Mouse (Mus musculus) liver, embryonic 13.5 days (tissue): ENCODE measurements around the gene Taf1c. TPM values are rescaled to one million over a fixed set of nuclear protein-coding genes. Genes with fewer than 3 reads are reported as not detected.

ENCODE experiments used
- ATAC-seq: fragments of 200-750 bp; cut with Nextera tagmentation; 2 replicates; pipeline ENCODE4 v1.8.0; 2017; ENCODE audit warnings: low read depth, mild to moderate bottlenecking, moderate number of reproducible peaks, moderate library complexity
- DNase-seq: peaks from one replicate; pipeline ENCODE4 v3.0.0; 2022
- H3K27ac ChIP-seq: fragments of 300-500 bp; sonication (generic); 2 replicates; pipeline ENCODE4 v1.5.1; 2015; ENCODE audit warnings: moderate library complexity, mild to moderate bottlenecking, inconsistent platforms
- H3K27me3 ChIP-seq: fragments of 300-500 bp; sonication (generic); 2 replicates; pipeline ENCODE4 v1.6.1; 2015; ENCODE audit warnings: mild to moderate bottlenecking, inconsistent platforms
- H3K36me3 ChIP-seq: fragments of 300-500 bp; sonication (generic); 2 replicates; pipeline ENCODE4 v1.6.1; 2015; ENCODE audit warnings: mild to moderate bottlenecking, inconsistent platforms
- H3K4me1 ChIP-seq: fragments of 300-500 bp; sonication (generic); replicated peaks from 2 replicates; pipeline ENCODE4 v1.6.1; 2015; ENCODE audit warnings: inconsistent platforms
- H3K4me2 ChIP-seq: fragments of 300-500 bp; sonication (generic); 2 replicates; pipeline ENCODE4 v1.6.1; 2015; ENCODE audit warnings: inconsistent platforms, mild to moderate bottlenecking, moderate library complexity
- H3K4me3 ChIP-seq: fragments of 300-500 bp; sonication (generic); replicated peaks from 2 replicates; pipeline ENCODE4 v1.5.1; 2015; ENCODE audit warnings: mild to moderate bottlenecking, inconsistent platforms
- H3K9ac ChIP-seq: fragments of 300-500 bp; sonication (generic); 2 replicates; pipeline ENCODE4 v1.6.1; 2015; ENCODE audit warnings: mild to moderate bottlenecking, inconsistent platforms
- H3K9me3 ChIP-seq: fragments of 300-500 bp; sonication (generic); replicated peaks from 2 replicates; pipeline ENCODE4 v1.6.1; 2016; ENCODE audit warnings: inconsistent platforms
- WGBS: fragments of 180-500 bp; shearing (Covaris S2); methylation state at CpG from one replicate; pipeline ENCODE4 v1.1.7; 2015; ENCODE audit not compliant: insufficient replicate concordance; 5-methylcytosine and 5-hydroxymethylcytosine counted together
- polyA plus RNA-seq: library from polyadenylated mRNA; unstranded; fragments of >200 nt; fragmentation: Nextera tagmentation; extraction: Ambion mirVana; gene quantifications from 2 replicates; pipeline ENCODE4 v1.2.1, GENCODE M21; 2015

Taf1c gene
- polyA plus RNA-seq, 1 experiment from 2014 or later, result 6.6 TPM

GRCm38 (mm10) chr8:119623061-119623460, 18.0 kb upstream of the Taf1c start:
- H3K27ac ChIP-seq, result no peak overlapping the region
- ATAC-seq, result no peak
- 68% methylated on average over 8 of the region's 8 CpGs for WGBS

DNA sequence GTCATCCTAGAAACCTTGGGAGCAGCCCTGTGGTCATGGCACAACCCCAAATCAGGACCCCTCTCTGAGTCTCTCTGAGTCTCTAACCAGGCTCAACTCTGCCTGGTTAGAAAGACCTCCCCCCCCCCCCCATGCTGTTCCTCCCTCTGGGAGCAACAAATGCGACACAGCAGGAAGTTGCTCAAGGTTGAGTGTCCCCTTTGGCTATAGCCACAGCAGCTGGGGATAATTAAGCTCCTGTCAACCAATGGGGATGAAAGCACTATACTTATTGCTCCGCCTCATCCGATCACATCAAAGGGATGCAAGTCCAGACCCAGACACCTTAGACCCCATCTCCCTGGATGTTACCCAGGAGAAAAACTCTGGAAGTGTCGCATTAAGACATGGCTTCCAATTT, 17.5 kb upstream of the Taf1c start:
- no peak overlapping the region for H3K4me3 ChIP-seq
- no peak overlapping the region for H3K27ac ChIP-seq
- 46% methylated on average over 4 of the region's 4 CpGs for WGBS
- H3K36me3 ChIP-seq, result no peaks in the 10 kb centered on the region
- H3K4me1 ChIP-seq, result peaks cover 11% of the 10 kb centered on the region
- H3K9me3 ChIP-seq, result no peaks in the 10 kb centered on the region
- no peak for DNase-seq
- H3K27me3 ChIP-seq, result peaks cover 3% of the 10 kb centered on the region; the same call in 1 of the 2 replicates
- no peak overlapping the region for H3K9ac ChIP-seq
- ATAC-seq, result no peak
- H3K4me2 ChIP-seq, result no peak overlapping the region

More at GRCm38 (mm10) chr8:119623061-119623460, 18.0 kb upstream of the Taf1c start:
- Histone ChIP-seq H3K9ac (no peak overlapping the region), H3K4me3 (no peak overlapping the region), H3K27me3 (peaks cover 3% of the 10 kb centered on the region; the same call in 1 of the 2 replicates), H3K4me1 (peaks cover 16% of the 10 kb centered on the region), H3K9me3 (no peaks in the 10 kb centered on the region), H3K36me3 (no peaks in the 10 kb centered on the region), H3K4me2 (no peak overlapping the region)
- DNase-seq, result no peak

DNA sequence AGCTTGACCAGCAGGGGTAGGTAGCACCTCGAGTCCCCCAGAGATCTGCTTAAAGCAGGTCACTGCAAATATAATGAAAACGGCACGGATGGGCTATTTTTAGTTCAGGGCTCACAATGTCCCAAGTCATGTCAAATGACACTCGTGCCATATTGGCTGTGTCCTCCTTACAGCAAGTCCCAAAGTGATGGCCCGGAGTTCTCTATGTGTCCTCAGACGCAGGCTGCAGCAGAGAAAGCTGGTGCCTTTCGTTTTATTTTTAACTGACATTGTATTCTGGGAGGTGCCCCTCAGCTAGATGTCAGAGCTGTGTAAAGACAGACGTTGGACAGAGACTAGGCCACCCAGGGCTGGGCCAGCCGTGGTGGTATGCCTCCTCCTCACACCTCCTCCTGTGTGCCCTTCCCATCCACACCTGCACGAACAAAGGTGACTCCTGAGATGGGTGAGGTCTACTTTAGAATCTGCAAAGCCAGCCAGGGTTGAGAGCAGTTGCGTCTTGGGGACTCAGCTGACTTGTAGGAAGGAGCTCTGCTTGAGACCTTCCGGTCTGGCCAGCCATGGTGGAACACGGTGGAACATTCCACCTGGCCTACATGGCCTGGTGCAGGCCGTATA, 15.9 kb upstream of the Taf1c start:
- WGBS, result 65% methylated on average over 14 of the region's 14 CpGs
- no peaks in the 10 kb centered on the region for H3K4me1 ChIP-seq
- H3K4me3 ChIP-seq, result no peak overlapping the region
- DNase-seq (no peak), ATAC-seq (no peak)
- H3K27ac ChIP-seq, result no peak overlapping the region
- no peak overlapping the region for H3K9ac ChIP-seq
- H3K36me3 ChIP-seq, result no peaks in the 10 kb centered on the region
- peaks cover 3% of the 10 kb centered on the region; the same call in 1 of the 2 replicates for H3K27me3 ChIP-seq
- no peak overlapping the region for H3K4me2 ChIP-seq
- H3K9me3 ChIP-seq, result no peaks in the 10 kb centered on the region

GRCm38 (mm10) chr8:119620116-119620840, 15.3 kb upstream of the Taf1c start:
- H3K9ac ChIP-seq, result no peak overlapping the region
- H3K4me2 ChIP-seq, result no peak overlapping the region
- no peak overlapping the region for H3K27ac ChIP-seq
- no peak for ATAC-seq
- no peak for DNase-seq
- H3K4me3 ChIP-seq, result no peak overlapping the region
- H3K4me1 ChIP-seq, result no peaks in the 10 kb centered on the region
- WGBS, result 59% methylated on average over 6 of the region's 6 CpGs
- no peaks in the 10 kb centered on the region for H3K36me3 ChIP-seq
- peaks cover 3% of the 10 kb centered on the region; the same call in 1 of the 2 replicates for H3K27me3 ChIP-seq
- no peaks in the 10 kb centered on the region for H3K9me3 ChIP-seq

GRCm38 (mm10) chr8:119618887-119619286, 13.9 kb upstream of the Taf1c start:
- ATAC-seq (no peak), DNase-seq (no peak)
- H3K36me3 ChIP-seq, result no peaks in the 10 kb centered on the region
- no peak overlapping the region for H3K9ac ChIP-seq
- no peak overlapping the region for H3K4me3 ChIP-seq
- H3K9me3 ChIP-seq, result no peaks in the 10 kb centered on the region
- peaks cover 3% of the 10 kb centered on the region for H3K27me3 ChIP-seq
- WGBS, result 34% methylated on average over 5 of the region's 5 CpGs
- no peaks in the 10 kb centered on the region for H3K4me1 ChIP-seq
- H3K27ac ChIP-seq, result no peak overlapping the region
- H3K4me2 ChIP-seq, result no peak overlapping the region

- no peak overlapping the region for H3K4me3 ChIP-seq
- no peaks in the 10 kb centered on the region for H3K36me3 ChIP-seq
- peaks cover 3% of the 10 kb centered on the region for H3K27me3 ChIP-seq
- ATAC-seq, result no peak
- H3K9ac ChIP-seq, result no peak overlapping the region
- DNase-seq, result no peak
- no peak overlapping the region for H3K4me2 ChIP-seq
- H3K27ac ChIP-seq, result no peak overlapping the region
- no peaks in the 10 kb centered on the region for H3K9me3 ChIP-seq
- no peaks in the 10 kb centered on the region for H3K4me1 ChIP-seq
- 73% methylated on average over 5 of the region's 5 CpGs for whole genome bisulfite sequencing
Observed at GRCm38 (mm10) chr8:119617586-119617985, 12.6 kb upstream of the Taf1c start.

DNA sequence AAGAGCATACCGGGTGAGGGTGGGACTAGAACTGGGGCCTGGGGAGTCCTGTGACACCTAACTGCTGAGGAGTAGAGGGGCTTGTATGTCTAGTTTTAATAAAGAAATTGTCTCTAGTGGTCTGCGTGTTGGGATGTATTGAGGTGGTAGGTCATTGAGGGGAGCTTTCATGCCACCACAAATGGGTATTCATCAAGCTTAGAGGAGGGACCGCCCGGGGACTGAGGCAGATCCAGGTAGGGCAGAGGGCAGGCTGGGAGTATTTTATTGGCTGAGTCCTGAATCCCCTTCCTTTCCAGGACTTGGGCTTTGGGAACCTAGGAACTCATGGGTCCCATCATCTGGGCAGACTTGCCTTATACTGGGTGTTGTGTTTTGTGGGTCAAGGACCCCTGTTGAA, 11.8 kb upstream of the Taf1c start:
- H3K9ac ChIP-seq, result no peak overlapping the region
- 77% methylated on average over 4 of the region's 4 CpGs for WGBS
- no peak overlapping the region for H3K4me2 ChIP-seq
- no peak for DNase-seq
- ATAC-seq, result no peak
- no peak overlapping the region for H3K27ac ChIP-seq
- no peaks in the 10 kb centered on the region for H3K9me3 ChIP-seq
- H3K36me3 ChIP-seq, result no peaks in the 10 kb centered on the region
- H3K4me3 ChIP-seq, result no peak overlapping the region
- H3K27me3 ChIP-seq, result peaks cover 3% of the 10 kb centered on the region
- no peaks in the 10 kb centered on the region for H3K4me1 ChIP-seq

- 62% methylated on average over 7 of the region's 7 CpGs for WGBS
- Histone ChIP-seq H3K9ac (no peak overlapping the region), H3K4me3 (no peak overlapping the region), H3K4me2 (no peak overlapping the region), H3K27ac (no peak overlapping the region), H3K4me1 (no peaks in the 10 kb centered on the region), H3K36me3 (no peaks in the 10 kb centered on the region), H3K27me3 (peaks cover 3% of the 10 kb centered on the region), H3K9me3 (no peaks in the 10 kb centered on the region)
- ATAC-seq, result no peak
- no peak for DNase-seq
Observed at GRCm38 (mm10) chr8:119616358-119616757, 11.3 kb upstream of the Taf1c start.

DNA sequence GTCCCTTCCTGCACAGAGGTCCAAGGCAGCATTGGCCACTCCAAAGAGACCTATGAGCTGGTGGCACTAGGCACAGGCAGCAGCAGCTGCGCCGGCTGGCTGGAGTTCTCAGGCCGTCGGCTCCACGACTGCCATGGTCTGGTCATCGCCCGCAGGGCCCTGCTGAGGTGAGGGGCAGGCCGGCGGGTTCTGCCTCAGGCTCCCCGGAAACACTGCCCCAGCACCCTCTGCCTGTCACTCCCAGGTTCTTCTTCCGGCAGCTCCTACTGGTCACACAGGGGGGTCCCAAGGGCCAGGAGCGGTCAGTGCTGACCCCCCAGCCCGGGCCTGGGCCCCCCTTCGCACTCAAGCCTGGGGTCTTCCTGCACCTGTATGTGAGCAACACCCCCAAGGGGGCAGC, 10.1 kb upstream of the Taf1c start:
- ATAC-seq (no peak), DNase-seq (no peak)
- H3K27ac ChIP-seq, result no peak overlapping the region
- H3K4me2 ChIP-seq, result no peak overlapping the region
- WGBS, result 68% methylated on average over 14 of the region's 14 CpGs
- no peaks in the 10 kb centered on the region for H3K9me3 ChIP-seq
- H3K4me1 ChIP-seq, result no peaks in the 10 kb centered on the region
- peaks cover 3% of the 10 kb centered on the region; the same call in 1 of the 2 replicates for H3K27me3 ChIP-seq
- no peak overlapping the region for H3K4me3 ChIP-seq
- H3K36me3 ChIP-seq, result no peaks in the 10 kb centered on the region
- H3K9ac ChIP-seq, result no peak overlapping the region

DNA sequence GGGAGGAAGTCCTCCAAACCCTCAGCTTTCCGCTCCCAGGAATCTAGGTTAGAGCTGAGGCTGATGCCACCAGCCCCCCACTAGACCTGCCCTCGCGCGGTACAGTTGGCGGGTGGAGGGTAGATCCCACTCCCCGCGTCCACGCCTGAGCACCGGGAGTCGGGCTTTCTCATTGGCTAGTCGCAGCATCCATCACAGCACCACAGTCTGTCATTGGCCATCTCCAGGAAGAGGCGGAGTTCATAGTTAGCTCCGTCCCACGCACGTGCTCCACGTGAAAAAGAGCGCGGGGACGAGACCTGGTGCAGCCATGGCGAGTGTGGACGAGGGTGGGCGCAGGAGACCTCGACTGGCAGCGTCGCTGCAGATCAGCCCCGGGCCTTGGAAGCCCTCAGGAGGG, 7.4 kb upstream of the Taf1c start, which contains the start of gene Adad2:
Gene Adad2, plus strand, starts transcription at position 277 of the 400 bp plus-strand sequence.
- Histone ChIP-seq H3K4me3 (no peak within 1 kb of the TSS), H3K27ac (no peak within 1 kb of the TSS), H3K27me3 (no peaks in the 10 kb centered on the region; the same call in 1 of the 2 replicates), H3K4me1 (no peaks in the 10 kb centered on the region), H3K9me3 (0 out of 2 replicates have a peak, but pooled peaks cover 4% of the 10 kb centered on the region), H3K9ac (no peak within 1 kb of the TSS), H3K36me3 (no peaks in the 10 kb centered on the region), H3K4me2 (no peak within 1 kb of the TSS)
- ATAC-seq (no peak), DNase-seq (no peak)
- WGBS, result 66% methylated on average over 26 of the region's 26 CpGs

DNA sequence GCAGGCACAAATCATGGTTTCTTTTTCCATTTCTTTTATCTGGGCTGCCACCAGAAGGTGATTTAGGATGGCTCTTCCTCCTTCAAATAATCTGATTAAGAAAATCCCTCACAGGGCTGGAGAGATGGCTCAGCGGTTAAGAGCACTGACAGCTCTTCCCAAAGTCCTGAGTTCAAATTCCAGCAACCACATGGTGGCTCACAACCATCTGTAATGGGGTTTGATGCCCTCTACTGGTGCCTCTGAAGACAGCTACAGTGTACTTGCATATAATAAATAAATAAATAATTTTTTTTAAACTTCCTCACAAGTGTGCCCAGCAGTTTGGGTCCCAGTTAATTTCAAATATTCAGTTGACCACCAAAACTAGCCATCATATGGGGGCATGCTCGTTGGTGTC, 1.2 kb upstream of the Taf1c start:
- Histone ChIP-seq H3K9me3 (0 out of 2 replicates have a peak, but pooled peaks cover 4% of the 10 kb centered on the region), H3K4me3 (no peak overlapping the region), H3K27ac (no peak overlapping the region), H3K36me3 (peaks cover 18% of the 10 kb centered on the region), H3K4me2 (no peak overlapping the region), H3K4me1 (peaks cover 17% of the 10 kb centered on the region), H3K9ac (no peak overlapping the region), H3K27me3 (no peaks in the 10 kb centered on the region)
- ATAC-seq (no peak), DNase-seq (no peak)
- 55% methylated on average over 2 of the region's 2 CpGs for WGBS
